Mouse (Mus musculus): Measurements from ENCODE around the gene Tom1l1. TPM values are rescaled to one million over a fixed set of nuclear protein-coding genes. Genes with fewer than 3 reads are reported as not detected.

Tom1l1 gene
- total and polyA plus RNA-seq, 3 experiments, result 25.4 to 41.3 TPM; not detected in 1

GRCm38 (mm10) chr11:90622500-90622899 lies 65.7 kb downstream of the Tom1l1 start:
- Histone ChIP-seq H3K27me3 (ENCODE audit: control insufficient read depth in 1 of 2, insufficient read depth in 2 of 2, low read length in 2 of 2) (no peaks in the 10 kb centered on the region), H3K4me1 (ENCODE audit: control insufficient read depth in 1 of 2, insufficient read depth in 2 of 2, low read length in 2 of 2) (peaks cover 0 to 3% of the 10 kb centered on the region in 2 experiments; a peak in 1 of 4 replicates), H3K4me3 (ENCODE audit: control insufficient read depth in 1 of 2, insufficient read depth in 1 of 2, low read depth in 2 of 2, low read length in 2 of 2) (no peak overlapping the region), H3K36me3 (ENCODE audit: control insufficient read depth in 1 of 2, insufficient read depth in 2 of 2, low read length in 2 of 2) (peaks cover 0 to 2% of the 10 kb centered on the region in 2 experiments; a peak in 2 of 4 replicates), H3K9me3 (replicated peaks; ENCODE audit: insufficient read depth, low read length) (no peaks in the 10 kb centered on the region), H3K27ac (ENCODE audit: control insufficient read depth, low read depth, low read length) (no peak overlapping the region), H3K9ac (ENCODE audit: control insufficient read depth, low read depth, low read length, poor library complexity, severe bottlenecking) (no peak overlapping the region), H3K79me2 (ENCODE audit: control insufficient read depth, insufficient read depth, low read length, poor library complexity) (no peaks in the 10 kb centered on the region)
- no peak for DNase-seq (ENCODE audit: low read depth, low spot score)
- TF ChIP-seq EP300 (IDR thresholded peaks at IDR 0.05; ENCODE audit: low read depth in 1 of 2, low read length in 2 of 2) (no peak), MAFK (IDR thresholded peaks at IDR 0.05; ENCODE audit: borderline replicate concordance, low read depth, low read length) (no peak), POLR2AphosphoS5 (IDR thresholded peaks at IDR 0.05; ENCODE audit: borderline replicate concordance, low read depth, low read length) (no peak), ELF1 (IDR thresholded peaks at IDR 0.05; ENCODE audit: low read depth, low read length) (no peak), E2F4 (IDR thresholded peaks at IDR 0.05; ENCODE audit: borderline replicate concordance, low read depth, low read length) (no peak)

GRCm38 (mm10) chr11:90622044-90622443 lies 66.1 kb downstream of the Tom1l1 start:
- H3K9ac ChIP-seq (ENCODE audit: control insufficient read depth, low read depth, low read length, poor library complexity, severe bottlenecking), result no peak overlapping the region
- peaks cover 0 to 3% of the 10 kb centered on the region in 2 experiments; a peak in 1 of 4 replicates for H3K4me1 ChIP-seq (ENCODE audit: control insufficient read depth in 1 of 2, insufficient read depth in 2 of 2, low read length in 2 of 2)
- H3K36me3 ChIP-seq (ENCODE audit: control insufficient read depth in 1 of 2, insufficient read depth in 2 of 2, low read length in 2 of 2), result peaks cover 0 to 2% of the 10 kb centered on the region in 2 experiments; a peak in 2 of 4 replicates
- H3K4me3 ChIP-seq (ENCODE audit: control insufficient read depth in 1 of 2, insufficient read depth in 1 of 2, low read depth in 2 of 2, low read length in 2 of 2), result no peak overlapping the region
- H3K27me3 ChIP-seq (ENCODE audit: control insufficient read depth in 1 of 2, insufficient read depth in 2 of 2, low read length in 2 of 2), result no peaks in the 10 kb centered on the region
- H3K79me2 ChIP-seq (ENCODE audit: control insufficient read depth, insufficient read depth, low read length, poor library complexity), result no peaks in the 10 kb centered on the region
- TF ChIP-seq ZC3H11A (IDR thresholded peaks at IDR 0.05; ENCODE audit: low read depth, low read length) (no peak), ZNF384 (IDR thresholded peaks at IDR 0.05; ENCODE audit: low read depth, low read length) (no peak), NELFE (IDR thresholded peaks at IDR 0.05; ENCODE audit: low read depth, low read length) (no peak), RAD21 (IDR thresholded peaks at IDR 0.05; ENCODE audit: low read depth, low read length) (no peak), MYB (IDR thresholded peaks at IDR 0.05; ENCODE audit: low read depth, low read length) (no peak), GABPA (IDR thresholded peaks at IDR 0.05; ENCODE audit: low read depth, low read length) (no peak), POLR2AphosphoS2 (IDR thresholded peaks at IDR 0.05; ENCODE audit: low read length) (no peak), ETS1 (IDR thresholded peaks at IDR 0.05; ENCODE audit: low read depth, low read length) (no peak), USF1 (IDR thresholded peaks at IDR 0.05; ENCODE audit: low read depth, low read length) (no peak), ELF1 (IDR thresholded peaks at IDR 0.05; ENCODE audit: low read depth, low read length) (no peak), BHLHE40 (IDR thresholded peaks at IDR 0.05; ENCODE audit: borderline replicate concordance, low read depth, low read length) (no peak), SMC3 (IDR thresholded peaks at IDR 0.05; ENCODE audit: low read depth, low read length) (no peak), POLR2A (IDR thresholded peaks at IDR 0.05; ENCODE audit: control insufficient read depth in 1 of 2, insufficient read depth in 1 of 2, low read depth in 1 of 2, low read length in 2 of 2, poor library complexity in 1 of 2) (no peak), EP300 (IDR thresholded peaks at IDR 0.05; ENCODE audit: low read depth in 1 of 2, low read length in 2 of 2) (no peak), KAT2A (conservative IDR thresholded peaks at IDR 0.05; ENCODE audit: low read depth, low read length) (no peak), ZMIZ1 (IDR thresholded peaks at IDR 0.05; ENCODE audit: low read depth, low read length) (no peak), NRF1 (IDR thresholded peaks at IDR 0.05; ENCODE audit: insufficient read depth, low read depth, low read length, poor library complexity, severe bottlenecking) (no peak), POLR2AphosphoS5 (IDR thresholded peaks at IDR 0.05; ENCODE audit: borderline replicate concordance, low read depth, low read length) (no peak), MEF2A (IDR thresholded peaks at IDR 0.05; ENCODE audit: extremely low read depth, insufficient replicate concordance, low read depth, low read length, poor library complexity, severe bottlenecking) (no peak), TCF12 (IDR thresholded peaks at IDR 0.05; ENCODE audit: low read depth, low read length) (no peak)
- no peaks in the 10 kb centered on the region for H3K9me3 ChIP-seq (replicated peaks; ENCODE audit: insufficient read depth, low read length)
- H3K27ac ChIP-seq (ENCODE audit: control insufficient read depth, low read depth, low read length), result no peak overlapping the region
- DNase-seq (ENCODE audit: low read depth, low spot score), result no peak
